Mouse (Mus musculus): ENCODE results near the gene Exoc7. TPM values are rescaled to one million over a fixed set of nuclear protein-coding genes. Genes with fewer than 3 reads are reported as not detected.
"Not testable (repeated sequence)": the region's sequence is repeated elsewhere in the genome, so short reads cannot be mapped to it uniquely, and the experiment has no call there.

Gene Exoc7
- polyA plus RNA-seq, 1 experiment from 2014 or later: 78.8 TPM

GRCm38 (mm10) chr11:116290556-116290955, 16.5 kb downstream of the Exoc7 start:
- WGBS: 81% methylated on average over 8 of the region's 8 CpGs
- ATAC-seq (ENCODE audit: insufficient number of reproducible peaks, insufficient read depth, low FRiP score, low TSS enrichment): no peak
- H3K4me1 ChIP-seq: no peaks in the 10 kb centered on the region
- H3K36me3 ChIP-seq: peaks cover 69% of the 10 kb centered on the region
- H3K4me3 ChIP-seq: no peak overlapping the region
- H3K4me2 ChIP-seq (replicated peaks): no peak overlapping the region
- H3K27ac ChIP-seq: no peak overlapping the region
- H3K9ac ChIP-seq: no peak overlapping the region
- peaks cover 4% of the 10 kb centered on the region; the same call in 1 of the 2 replicates for H3K27me3 ChIP-seq
- no peaks in the 10 kb centered on the region for H3K9me3 ChIP-seq

- 0 out of 2 replicates have a peak overlapping the region, but pooled peaks have one; percentile 36 for H3K27ac ChIP-seq
- peaks cover 36% of the 10 kb centered on the region for H3K27me3 ChIP-seq
- no peak overlapping the region for H3K9ac ChIP-seq
- H3K4me2 ChIP-seq (replicated peaks): no peak overlapping the region
- H3K36me3 ChIP-seq: peaks cover 51% of the 10 kb centered on the region
- no peak overlapping the region for H3K4me3 ChIP-seq
- no peak for ATAC-seq (ENCODE audit: insufficient number of reproducible peaks, insufficient read depth, low FRiP score, low TSS enrichment)
- WGBS: 76% methylated on average over 5 of the region's 5 CpGs
- no peaks in the 10 kb centered on the region for H3K4me1 ChIP-seq
- no peaks in the 10 kb centered on the region for H3K9me3 ChIP-seq
These were observed 19.7 kb downstream of the Exoc7 start for GRCm38 (mm10) chr11:116287351-116287750.

GRCm38 (mm10) chr11:116285770-116286191, 21.3 kb downstream of the Exoc7 start:
- Histone ChIP-seq H3K9ac (no peak overlapping the region), H3K4me1 (peaks cover 7% of the 10 kb centered on the region; the same call in 1 of the 2 replicates), H3K27me3 (peaks cover 52% of the 10 kb centered on the region), H3K4me2 (replicated peaks) (no peak overlapping the region), H3K4me3 (no peak overlapping the region), H3K9me3 (no peaks in the 10 kb centered on the region), H3K27ac (no peak overlapping the region), H3K36me3 (peaks cover 37% of the 10 kb centered on the region)
- 74% methylated on average over 7 of the region's 7 CpGs for WGBS
- ATAC-seq (ENCODE audit: insufficient number of reproducible peaks, insufficient read depth, low FRiP score, low TSS enrichment): peak; percentile 36; the same call in 1 of the 2 replicates

- Histone ChIP-seq H3K27ac (no peak overlapping the region), H3K27me3 (peaks cover 64% of the 10 kb centered on the region), H3K4me1 (peaks cover 7% of the 10 kb centered on the region; the same call in 1 of the 2 replicates), H3K4me3 (no peak overlapping the region), H3K9me3 (no peaks in the 10 kb centered on the region), H3K36me3 (peaks cover 19% of the 10 kb centered on the region), H3K9ac (no peak overlapping the region), H3K4me2 (replicated peaks) (no peak overlapping the region)
- WGBS: 31% methylated on average over 6 of the region's 6 CpGs
- ATAC-seq (ENCODE audit: insufficient number of reproducible peaks, insufficient read depth, low FRiP score, low TSS enrichment): no peak
These were observed 23.1 kb downstream of the Exoc7 start for GRCm38 (mm10) chr11:116283982-116284381.

- no peak overlapping the region for H3K27ac ChIP-seq
- peak overlapping the region; percentile 8; the same call in 1 of the 2 replicates for H3K4me2 ChIP-seq (replicated peaks)
- ATAC-seq (ENCODE audit: insufficient number of reproducible peaks, insufficient read depth, low FRiP score, low TSS enrichment): no peak; the same call in 1 of the 2 replicates
- peaks cover 7% of the 10 kb centered on the region; the same call in 1 of the 2 replicates for H3K4me1 ChIP-seq
- peaks cover 66% of the 10 kb centered on the region for H3K27me3 ChIP-seq
- WGBS: 8% methylated on average over 48 of the region's 48 CpGs
- no peaks in the 10 kb centered on the region for H3K9me3 ChIP-seq
- 0 out of 2 replicates have a peak overlapping the region, but pooled peaks have one; percentile 2 for H3K4me3 ChIP-seq
- H3K9ac ChIP-seq: no peak overlapping the region
- peaks cover 10% of the 10 kb centered on the region for H3K36me3 ChIP-seq
These were observed 24.0 kb downstream of the Exoc7 start for GRCm38 (mm10) chr11:116282912-116283521.

GRCm38 (mm10) chr11:116282089-116282488, 24.9 kb downstream of the Exoc7 start:
- peaks cover 66% of the 10 kb centered on the region for H3K27me3 ChIP-seq
- 3% methylated on average over 11 of the region's 11 CpGs for WGBS
- peaks cover 7% of the 10 kb centered on the region; the same call in 1 of the 2 replicates for H3K4me1 ChIP-seq
- peaks cover under 1% of the 10 kb centered on the region; the same call in 1 of the 2 replicates for H3K36me3 ChIP-seq
- H3K9ac ChIP-seq: no peak overlapping the region
- peak overlapping the region; percentile 34; the same call in 1 of the 2 replicates for H3K4me3 ChIP-seq
- H3K4me2 ChIP-seq (replicated peaks): peak overlapping the region; percentile 57; the same call in 1 of the 2 replicates
- no peaks in the 10 kb centered on the region for H3K9me3 ChIP-seq
- H3K27ac ChIP-seq: no peak overlapping the region
- no peak for ATAC-seq (ENCODE audit: insufficient number of reproducible peaks, insufficient read depth, low FRiP score, low TSS enrichment)

- ATAC-seq (ENCODE audit: insufficient number of reproducible peaks, insufficient read depth, low FRiP score, low TSS enrichment): no peak
- H3K4me3 ChIP-seq: peak overlapping the region; percentile 34
- H3K27me3 ChIP-seq: peaks cover 66% of the 10 kb centered on the region
- no peak overlapping the region for H3K27ac ChIP-seq
- H3K36me3 ChIP-seq: no peaks in the 10 kb centered on the region
- H3K9ac ChIP-seq: peak overlapping the region; percentile 16; the same call in 1 of the 2 replicates
- H3K4me1 ChIP-seq: peaks cover 7% of the 10 kb centered on the region; the same call in 1 of the 2 replicates
- no peaks in the 10 kb centered on the region for H3K9me3 ChIP-seq
- peak overlapping the region; percentile 57 for H3K4me2 ChIP-seq (replicated peaks)
- 2% methylated on average over 18 of the region's 18 CpGs for WGBS
These were observed 25.4 kb downstream of the Exoc7 start for GRCm38 (mm10) chr11:116281671-116282070.

GRCm38 (mm10) chr11:116280751-116281663, 26.0 kb downstream of the Exoc7 start, which contains the start of gene Galr2:
TSS of gene Galr2 (plus strand) at chr11:116280939.
- Histone ChIP-seq H3K9me3 (no peaks in the 10 kb centered on the region), H3K4me3 (peak within 1 kb of the TSS; percentile 34), H3K9ac (peak within 1 kb of the TSS; percentile 16; the same call in 1 of the 2 replicates), H3K27me3 (peaks cover 66% of the 10 kb centered on the region), H3K4me2 (replicated peaks) (peak within 1 kb of the TSS; percentile 57), H3K27ac (no peak within 1 kb of the TSS), H3K36me3 (no peaks in the 10 kb centered on the region), H3K4me1 (peaks cover 7% of the 10 kb centered on the region; the same call in 1 of the 2 replicates)
- 6% methylated on average over 48 of the region's 48 CpGs for WGBS
- ATAC-seq (ENCODE audit: insufficient number of reproducible peaks, insufficient read depth, low FRiP score, low TSS enrichment): no peak

GRCm38 (mm10) chr11:116277184-116277583, 29.8 kb downstream of the Exoc7 start:
- Histone ChIP-seq H3K4me1 (peaks cover 14% of the 10 kb centered on the region), H3K27me3 (peaks cover 27% of the 10 kb centered on the region)
- not testable (repeated sequence) for H3K27ac ChIP-seq; ATAC-seq (ENCODE audit: insufficient number of reproducible peaks, insufficient read depth, low FRiP score, low TSS enrichment); H3K9ac ChIP-seq; H3K4me2 ChIP-seq (replicated peaks); H3K4me3 ChIP-seq; H3K36me3 ChIP-seq; H3K9me3 ChIP-seq
- WGBS: 82% methylated on average over 1 of the region's 1 CpGs

GRCm38 (mm10) chr11:116274045-116274666, 32.9 kb downstream of the Exoc7 start, which contains the start of gene Srp68:
TSS of gene Srp68 (minus strand) at chr11:116274217.
- H3K4me3 ChIP-seq: peak within 1 kb of the TSS; percentile 71
- WGBS: 4% methylated on average over 32 of the region's 32 CpGs
- 0 out of 2 replicates have a peak, but pooled peaks cover 2% of the 10 kb centered on the region for H3K27me3 ChIP-seq
- H3K9ac ChIP-seq: peak within 1 kb of the TSS; percentile 80
- H3K9me3 ChIP-seq: no peaks in the 10 kb centered on the region
- peaks cover 11% of the 10 kb centered on the region; the same call in 1 of the 2 replicates for H3K4me1 ChIP-seq
- peak within 1 kb of the TSS; percentile 86 for H3K27ac ChIP-seq
- peak; percentile 97 for ATAC-seq (ENCODE audit: insufficient number of reproducible peaks, insufficient read depth, low FRiP score, low TSS enrichment)
- peaks cover 20% of the 10 kb centered on the region for H3K36me3 ChIP-seq
- H3K4me2 ChIP-seq (replicated peaks): peak within 1 kb of the TSS; percentile 66
